Mouse (Mus musculus) neural tube, embryonic 15.5 days (tissue): Measurements from ENCODE around the gene Dhx15. TPM values are rescaled to one million over a fixed set of nuclear protein-coding genes. Genes with fewer than 3 reads are reported as not detected.

Source experiments
- ATAC-seq: fragments of 200-750 bp; cut with Nextera tagmentation; 2 replicates; pipeline ENCODE4 v1.8.0; 2017; ENCODE audit warnings: mild to moderate bottlenecking, moderate TSS enrichment, moderate library complexity; ENCODE audit not compliant: low FRiP score
- H3K27ac ChIP-seq: fragments of 300-500 bp; sonication (generic); replicated peaks from 2 replicates; pipeline ENCODE4 v1.5.1; 2015; ENCODE audit warnings: mild to moderate bottlenecking, inconsistent platforms
- H3K27me3 ChIP-seq: fragments of 300-500 bp; sonication (generic); replicated peaks from 2 replicates; pipeline ENCODE4 v1.6.1; 2015; ENCODE audit warnings: inconsistent platforms
- H3K36me3 ChIP-seq: fragments of 300-500 bp; sonication (generic); 2 replicates; pipeline ENCODE4 v1.6.1; 2015; ENCODE audit warnings: inconsistent platforms
- H3K4me1 ChIP-seq: fragments of 300-500 bp; sonication (generic); 2 replicates; pipeline ENCODE4 v1.6.1; 2015; ENCODE audit warnings: inconsistent platforms
- H3K4me2 ChIP-seq: fragments of 300-500 bp; sonication (generic); 2 replicates; pipeline ENCODE4 v1.6.1; 2015; ENCODE audit warnings: inconsistent platforms, mild to moderate bottlenecking, moderate library complexity
- H3K4me3 ChIP-seq: fragments of 300-500 bp; sonication (generic); replicated peaks from 2 replicates; pipeline ENCODE4 v1.5.1; 2015; ENCODE audit warnings: mild to moderate bottlenecking, inconsistent platforms
- H3K9ac ChIP-seq: fragments of 300-500 bp; sonication (generic); replicated peaks from 2 replicates; pipeline ENCODE4 v1.6.1; 2015; ENCODE audit warnings: mild to moderate bottlenecking, inconsistent platforms
- H3K9me3 ChIP-seq: fragments of 300-500 bp; sonication (generic); replicated peaks from 2 replicates; pipeline ENCODE4 v1.6.1; 2016; ENCODE audit warnings: inconsistent platforms
- WGBS: fragments of 180-500 bp; shearing (Covaris S2); methylation state at CpG from one replicate; pipeline ENCODE4 v1.1.7; 2015; ENCODE audit warnings: mixed read lengths; 5-methylcytosine and 5-hydroxymethylcytosine counted together
- polyA plus RNA-seq: library from polyadenylated mRNA; unstranded; fragments of >200 nt; fragmentation: Nextera tagmentation; extraction: Ambion mirVana; gene quantifications from 2 replicates; pipeline ENCODE4 v1.2.1, GENCODE M21; 2015

The Dhx15 gene
- polyA plus RNA-seq, 1 experiment from 2014 or later = 107 TPM

- Histone ChIP-seq H3K27ac (no peak overlapping the region), H3K4me3 (no peak overlapping the region), H3K9ac (no peak overlapping the region), H3K4me2 (no peak overlapping the region), H3K4me1 (no peaks in the 10 kb centered on the region; the same call in 1 of the 2 replicates), H3K27me3 (no peaks in the 10 kb centered on the region), H3K9me3 (no peaks in the 10 kb centered on the region), H3K36me3 (peaks cover 13% of the 10 kb centered on the region)
- ATAC-seq = no peak
- 89% methylated on average over 9 of the region's 9 CpGs for WGBS
Measured at GRCm38 (mm10) chr5:52141936-52142335, 48.4 kb downstream of the Dhx15 start.

- H3K36me3 ChIP-seq = peaks cover 9% of the 10 kb centered on the region
- no peak for ATAC-seq
- no peaks in the 10 kb centered on the region for H3K9me3 ChIP-seq
- no peak overlapping the region for H3K4me3 ChIP-seq
- H3K9ac ChIP-seq = no peak overlapping the region
- no peaks in the 10 kb centered on the region; the same call in 1 of the 2 replicates for H3K4me1 ChIP-seq
- H3K27ac ChIP-seq = no peak overlapping the region
- H3K27me3 ChIP-seq = no peaks in the 10 kb centered on the region
- WGBS = 90% methylated on average over 6 of the region's 6 CpGs
- H3K4me2 ChIP-seq = no peak overlapping the region
Measured at GRCm38 (mm10) chr5:52138819-52139218, 51.5 kb downstream of the Dhx15 start.

GRCm38 (mm10) chr5:52138134-52138533, 52.2 kb downstream of the Dhx15 start:
- H3K4me3 ChIP-seq = no peak overlapping the region
- no peak overlapping the region for H3K9ac ChIP-seq
- H3K4me2 ChIP-seq = no peak overlapping the region
- peaks cover 9% of the 10 kb centered on the region for H3K36me3 ChIP-seq
- no peak overlapping the region for H3K27ac ChIP-seq
- ATAC-seq = no peak
- H3K27me3 ChIP-seq = no peaks in the 10 kb centered on the region
- no peaks in the 10 kb centered on the region; the same call in 1 of the 2 replicates for H3K4me1 ChIP-seq
- WGBS = 93% methylated on average over 11 of the region's 11 CpGs
- no peaks in the 10 kb centered on the region for H3K9me3 ChIP-seq

GRCm38 (mm10) chr5:52135460-52136141, 54.7 kb downstream of the Dhx15 start:
- Histone ChIP-seq H3K4me3 (no peak overlapping the region), H3K9ac (no peak overlapping the region), H3K36me3 (peaks cover 6% of the 10 kb centered on the region), H3K9me3 (no peaks in the 10 kb centered on the region), H3K4me2 (no peak overlapping the region), H3K4me1 (no peaks in the 10 kb centered on the region), H3K27ac (no peak overlapping the region), H3K27me3 (no peaks in the 10 kb centered on the region)
- no peak for ATAC-seq
- 80% methylated on average over 16 of the region's 16 CpGs for WGBS

DNA sequence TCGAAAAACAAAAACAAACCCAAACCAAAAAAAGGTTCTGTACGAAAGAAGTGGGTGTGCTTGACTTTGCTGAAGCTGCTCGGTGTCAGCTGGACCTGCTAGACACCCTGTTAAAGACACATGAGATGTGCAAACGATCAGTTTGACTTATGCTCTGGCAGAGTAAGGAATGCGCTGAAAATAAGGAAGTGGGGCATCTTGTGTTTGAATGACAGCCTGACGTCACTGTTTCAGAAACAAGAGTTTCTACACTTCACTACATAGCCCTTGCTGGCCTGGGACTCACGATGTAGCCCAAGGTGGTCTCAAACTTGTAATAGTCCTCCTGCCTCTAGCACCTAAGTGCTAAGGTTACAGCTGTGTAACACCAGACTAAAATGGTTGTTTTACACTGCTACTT, 57.5 kb downstream of the Dhx15 start:
- H3K27me3 ChIP-seq = no peaks in the 10 kb centered on the region
- no peak overlapping the region for H3K9ac ChIP-seq
- H3K4me2 ChIP-seq = no peak overlapping the region
- ATAC-seq = no peak
- H3K4me1 ChIP-seq = no peaks in the 10 kb centered on the region
- H3K36me3 ChIP-seq = peaks cover 3% of the 10 kb centered on the region; the same call in 1 of the 2 replicates
- H3K27ac ChIP-seq = no peak overlapping the region
- 94% methylated on average over 7 of the region's 7 CpGs for WGBS
- H3K9me3 ChIP-seq = no peaks in the 10 kb centered on the region
- H3K4me3 ChIP-seq = no peak overlapping the region

GRCm38 (mm10) chr5:52132092-52132491, 58.2 kb downstream of the Dhx15 start:
- Histone ChIP-seq H3K9me3 (no peaks in the 10 kb centered on the region), H3K36me3 (no peaks in the 10 kb centered on the region; the same call in 1 of the 2 replicates), H3K9ac (no peak overlapping the region), H3K4me1 (no peaks in the 10 kb centered on the region), H3K4me3 (no peak overlapping the region), H3K27ac (no peak overlapping the region), H3K27me3 (no peaks in the 10 kb centered on the region), H3K4me2 (no peak overlapping the region)
- 0 out of 2 replicates have a peak, but pooled peaks have one; percentile 39 for ATAC-seq
- WGBS = 17% methylated on average over 9 of the region's 9 CpGs

DNA sequence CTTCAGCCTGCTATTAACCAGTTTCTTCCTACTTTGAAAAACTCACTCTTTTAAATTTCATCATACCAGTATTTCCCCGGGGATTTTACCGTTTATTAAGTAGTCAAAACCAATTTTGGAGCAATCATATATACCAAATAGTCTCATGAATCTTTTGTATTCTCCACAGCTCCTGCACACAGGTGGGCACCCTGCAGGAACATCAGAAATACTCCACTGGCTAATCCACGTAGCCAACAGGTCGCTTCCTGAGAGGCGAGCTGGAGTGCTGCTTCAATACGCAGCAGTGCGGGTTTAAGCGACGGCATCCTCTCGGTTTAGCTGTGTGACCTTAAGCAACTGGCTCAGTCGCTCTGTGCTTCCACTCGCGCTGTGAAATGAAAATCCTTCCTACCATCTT, 58.9 kb downstream of the Dhx15 start:
- no peak overlapping the region for H3K4me2 ChIP-seq

DNA sequence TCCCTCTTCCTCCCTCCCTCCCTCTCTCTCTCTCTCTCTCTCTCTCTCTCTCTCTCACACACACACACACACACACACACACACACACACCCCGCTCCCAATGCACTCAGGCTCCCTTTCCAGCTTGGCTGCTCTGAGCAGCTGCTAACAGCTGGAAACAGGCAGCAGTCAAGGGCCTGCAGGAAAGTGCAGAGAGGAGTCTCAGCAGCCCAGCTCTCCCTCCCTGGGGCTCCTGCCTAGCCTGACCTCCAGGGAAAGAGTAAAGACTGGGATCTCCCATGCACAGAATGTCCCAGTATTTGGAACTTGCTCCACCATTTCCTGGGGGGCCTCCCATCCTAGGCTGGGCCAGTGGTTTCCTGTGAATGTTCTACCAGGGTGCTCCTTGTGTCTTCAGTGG, 59.8 kb downstream of the Dhx15 start:
- Histone ChIP-seq H3K9ac (no peak overlapping the region), H3K27ac (no peak overlapping the region), H3K36me3 (no peaks in the 10 kb centered on the region; the same call in 1 of the 2 replicates), H3K4me3 (no peak overlapping the region), H3K9me3 (no peaks in the 10 kb centered on the region), H3K27me3 (no peaks in the 10 kb centered on the region), H3K4me2 (no peak overlapping the region), H3K4me1 (no peaks in the 10 kb centered on the region)
- ATAC-seq = no peak
- 82% methylated on average over 1 of the region's 1 CpGs for WGBS

More for the DNA sequence above, 58.9 kb downstream of the Dhx15 start:
- Histone ChIP-seq H3K36me3 (no peaks in the 10 kb centered on the region; the same call in 1 of the 2 replicates), H3K27me3 (no peaks in the 10 kb centered on the region), H3K9ac (no peak overlapping the region), H3K4me1 (no peaks in the 10 kb centered on the region), H3K4me3 (no peak overlapping the region), H3K9me3 (no peaks in the 10 kb centered on the region), H3K27ac (no peak overlapping the region)
- WGBS = 92% methylated on average over 13 of the region's 13 CpGs
- no peak for ATAC-seq

DNA sequence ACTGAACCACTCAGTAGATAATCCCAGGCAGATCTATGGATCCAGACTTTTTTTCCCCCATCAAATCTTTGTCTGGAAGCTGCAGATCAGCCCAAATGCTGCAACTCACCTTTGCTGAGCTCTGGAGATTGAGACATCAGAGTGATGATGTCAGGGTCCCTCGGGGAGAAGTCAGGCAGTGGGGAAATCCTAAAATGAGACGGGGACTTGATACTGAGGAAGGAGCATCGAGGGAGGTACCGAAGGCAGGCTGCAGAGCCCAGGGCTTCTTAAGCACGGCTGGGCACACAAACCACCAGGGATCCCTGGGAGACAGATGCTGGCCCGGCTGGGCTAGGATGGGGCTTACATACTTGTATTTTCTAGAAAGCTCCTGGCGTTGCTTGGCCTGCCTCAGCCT, 64.1 kb downstream of the Dhx15 start:
- 72% methylated on average over 7 of the region's 7 CpGs for WGBS
- no peaks in the 10 kb centered on the region for H3K27me3 ChIP-seq
- H3K4me1 ChIP-seq = no peaks in the 10 kb centered on the region
- ATAC-seq = no peak
- H3K4me2 ChIP-seq = no peak overlapping the region
- H3K9ac ChIP-seq = no peak overlapping the region
- H3K27ac ChIP-seq = no peak overlapping the region
- no peaks in the 10 kb centered on the region for H3K9me3 ChIP-seq
- H3K4me3 ChIP-seq = no peak overlapping the region
- H3K36me3 ChIP-seq = no peaks in the 10 kb centered on the region

DNA sequence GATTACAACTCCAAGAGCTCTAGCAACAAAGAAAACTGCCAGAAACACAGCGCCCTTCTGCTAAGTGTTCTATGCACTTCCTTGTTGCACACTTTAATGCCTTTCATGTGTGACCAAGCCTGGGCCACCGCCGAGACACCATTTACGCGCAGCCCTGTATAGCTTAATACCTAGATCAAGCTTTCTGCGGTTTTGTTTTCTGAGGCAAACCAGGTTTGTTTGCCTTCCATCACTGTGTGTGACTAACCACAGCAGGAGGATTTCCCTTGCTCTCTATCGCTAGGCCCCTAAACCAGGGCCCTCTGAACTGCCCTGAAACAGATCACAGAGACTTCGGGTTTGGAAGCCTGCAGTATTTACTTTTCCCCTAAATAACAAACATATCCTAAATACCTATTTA, 64.5 kb downstream of the Dhx15 start:
- ATAC-seq = no peak
- H3K27me3 ChIP-seq = no peaks in the 10 kb centered on the region
- no peaks in the 10 kb centered on the region for H3K9me3 ChIP-seq
- H3K9ac ChIP-seq = no peak overlapping the region
- 88% methylated on average over 8 of the region's 8 CpGs for WGBS
- H3K4me2 ChIP-seq = no peak overlapping the region
- no peak overlapping the region for H3K4me3 ChIP-seq
- no peak overlapping the region for H3K27ac ChIP-seq
- H3K4me1 ChIP-seq = no peaks in the 10 kb centered on the region
- H3K36me3 ChIP-seq = no peaks in the 10 kb centered on the region

DNA sequence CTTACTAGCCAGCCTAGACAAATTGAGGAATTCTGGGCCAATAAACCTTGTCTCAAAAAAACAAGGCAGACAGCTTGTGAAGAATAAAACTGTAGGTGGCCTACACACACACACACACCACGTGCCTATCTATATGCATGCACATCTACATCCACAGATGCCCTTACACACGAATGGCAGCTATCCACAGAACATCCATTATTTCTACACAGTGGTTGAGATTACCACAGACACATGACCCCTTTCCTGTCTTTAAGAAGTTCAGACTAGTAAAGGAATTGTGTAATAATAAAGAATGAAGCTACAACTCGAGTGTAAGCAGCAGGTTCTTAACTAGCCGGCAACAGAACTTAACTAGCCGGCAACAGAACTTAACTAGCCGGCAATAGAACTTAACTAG, 68.2 kb downstream of the Dhx15 start:
- WGBS = 79% methylated on average over 6 of the region's 6 CpGs
- H3K4me3 ChIP-seq = no peak overlapping the region
- H3K36me3 ChIP-seq = no peaks in the 10 kb centered on the region
- H3K27ac ChIP-seq = no peak overlapping the region
- H3K9ac ChIP-seq = no peak overlapping the region
- H3K9me3 ChIP-seq = no peaks in the 10 kb centered on the region
- H3K27me3 ChIP-seq = 0 out of 2 replicates have a peak, but pooled peaks cover 8% of the 10 kb centered on the region
- ATAC-seq = no peak
- H3K4me1 ChIP-seq = no peaks in the 10 kb centered on the region
- no peak overlapping the region for H3K4me2 ChIP-seq

GRCm38 (mm10) chr5:52119822-52120221, 70.5 kb downstream of the Dhx15 start:
- 0 out of 2 replicates have a peak, but pooled peaks cover 8% of the 10 kb centered on the region for H3K27me3 ChIP-seq
- H3K4me2 ChIP-seq = no peak overlapping the region
- H3K36me3 ChIP-seq = no peaks in the 10 kb centered on the region
- H3K27ac ChIP-seq = no peak overlapping the region
- no peak overlapping the region for H3K4me3 ChIP-seq
- no peak overlapping the region for H3K9ac ChIP-seq
- WGBS = 68% methylated on average over 2 of the region's 2 CpGs
- H3K4me1 ChIP-seq = peaks cover 13% of the 10 kb centered on the region
- no peaks in the 10 kb centered on the region for H3K9me3 ChIP-seq
- no peak for ATAC-seq
